9 mouse cellular contexts compared by ENCODE assay signal in genomic region chr7:144894191-144894590, GRCm38 (mm10). TPM values are rescaled to one million over a fixed set of nuclear protein-coding genes. Genes with fewer than 3 reads are reported as not detected.
A peak's percentile ranks its signal among the peaks of the same experiment; 100 is the strongest.
DNase-seq lines count a peak whose midpoint lies in the region; ATAC-seq and TF ChIP-seq lines count a peak whose summit lies in the region.
"Had no signal": no experiment of that assay in that cellular context is flagged by ENCODE, and none has a peak within 500 bp of the region (broad histone marks: within the 10 kb centered on the region; RNA-seq: fewer than 3 reads in every experiment).

No protein-coding gene starts in this region.

- no peak overlapping the region for H3K27ac ChIP-seq in heart, embryonic 10.5 days
- H3K27ac ChIP-seq in heart, embryonic 12.5 days (ENCODE audit: poor library complexity, severe bottlenecking), result no peak overlapping the region
- H3K27ac ChIP-seq in testis, adult 2 months (ENCODE audit: control insufficient read depth, insufficient read depth, low read depth, low read length), result no peak overlapping the region
- H3K27ac ChIP-seq in forebrain, embryonic 11.5 days (ENCODE audit: low read depth, low read length), result no peak overlapping the region
- no peak overlapping the region for H3K27ac ChIP-seq in liver, postnatal 0 days (ENCODE audit: low read depth)

- peak overlapping the region; percentile 64; the same call in 1 of the 2 replicates for H3K4me3 ChIP-seq in heart, embryonic 10.5 days
- H3K4me3 ChIP-seq in heart, embryonic 12.5 days, result no peak overlapping the region
- no peak overlapping the region for H3K4me3 ChIP-seq in testis, adult 2 months (ENCODE audit: control insufficient read depth, low read depth, low read length)
- no peak overlapping the region for H3K4me3 ChIP-seq in forebrain, embryonic 11.5 days (ENCODE audit: low read depth, low read length)
- H3K4me3 ChIP-seq in liver, postnatal 0 days (ENCODE audit: low read depth, low read length), result no peak overlapping the region

- no peak overlapping the region for H3K4me2 ChIP-seq in heart, embryonic 12.5 days
- H3K4me2 ChIP-seq in forebrain, embryonic 11.5 days (ENCODE audit: low read depth, low read length, severe bottlenecking), result no peak overlapping the region; the same call in 1 of the 2 replicates
- no peak overlapping the region for H3K4me2 ChIP-seq in liver, postnatal 0 days (ENCODE audit: low read depth, low read length)

- H3K36me3 ChIP-seq in heart, embryonic 10.5 days, result no peaks in the 10 kb centered on the region
- no peaks in the 10 kb centered on the region for H3K36me3 ChIP-seq in heart, embryonic 12.5 days
- H3K36me3 ChIP-seq in testis, adult 2 months (ENCODE audit: control insufficient read depth, insufficient read depth, low read length), result no peaks in the 10 kb centered on the region
- H3K36me3 ChIP-seq in forebrain, embryonic 11.5 days (ENCODE audit: control insufficient read depth, insufficient read depth, low read length), result no peaks in the 10 kb centered on the region
- H3K36me3 ChIP-seq in liver, postnatal 0 days (replicated peaks; ENCODE audit: insufficient read depth, low read length), result no peaks in the 10 kb centered on the region

- WGBS in heart, embryonic 10.5 days, result 3% methylated on average over 5 of the region's 5 CpGs
- 4% methylated on average over 5 of the region's 5 CpGs for WGBS in heart, embryonic 12.5 days
- 2% methylated on average over 5 of the region's 5 CpGs for WGBS in forebrain, embryonic 11.5 days
- WGBS in liver, postnatal 0 days (ENCODE audit: insufficient replicate concordance), result 6% methylated on average over 5 of the region's 5 CpGs

- TF ChIP-seq POLR2A in testis, adult 2 months (IDR thresholded peaks at IDR 0.05; ENCODE audit: control insufficient read depth, low read depth, low read length), result no peak

- no peaks in the 10 kb centered on the region for H3K9me3 ChIP-seq in heart, embryonic 10.5 days
- peaks cover 3% of the 10 kb centered on the region; the same call in 1 of the 2 replicates for H3K9me3 ChIP-seq in heart, embryonic 12.5 days (replicated peaks)
- no peaks in the 10 kb centered on the region for H3K9me3 ChIP-seq in forebrain, embryonic 11.5 days (ENCODE audit: control insufficient read depth, low read length)
- no peaks in the 10 kb centered on the region for H3K9me3 ChIP-seq in liver, postnatal 0 days (ENCODE audit: low read length)

- ATAC-seq in heart, embryonic 12.5 days (ENCODE audit: insufficient number of reproducible peaks, low FRiP score), result no peak
- ATAC-seq in forebrain, embryonic 11.5 days (replicated peaks; ENCODE audit: low FRiP score), result no peak
- ATAC-seq in liver, postnatal 0 days, result no peak

- H3K9ac ChIP-seq in heart, embryonic 12.5 days, result no peak overlapping the region
- H3K9ac ChIP-seq in forebrain, embryonic 11.5 days (ENCODE audit: low read length), result no peak overlapping the region; the same call in 1 of the 2 replicates
- no peak overlapping the region for H3K9ac ChIP-seq in liver, postnatal 0 days (replicated peaks)

- H3K27me3 ChIP-seq in heart, embryonic 10.5 days (ENCODE audit: insufficient read depth, poor library complexity, severe bottlenecking), result peaks cover 88% of the 10 kb centered on the region
- H3K27me3 ChIP-seq in heart, embryonic 12.5 days (replicated peaks), result peaks cover 69% of the 10 kb centered on the region
- H3K27me3 ChIP-seq in testis, adult 2 months (ENCODE audit: control insufficient read depth, insufficient read depth, low read length), result peaks cover 8% of the 10 kb centered on the region
- peaks cover 23% of the 10 kb centered on the region for H3K27me3 ChIP-seq in forebrain, embryonic 11.5 days (ENCODE audit: control insufficient read depth, insufficient read depth, low read length)
- H3K27me3 ChIP-seq in liver, postnatal 0 days (ENCODE audit: insufficient read depth, low read length), result peaks cover 54% of the 10 kb centered on the region

- 0 out of 2 replicates have a peak, but pooled peaks have one; percentile 7 for TF ChIP-seq CTCF in testis, adult 2 months (IDR thresholded peaks at IDR 0.05; ENCODE audit: control insufficient read depth, insufficient read depth, insufficient replicate concordance, low read depth, low read length)
- peak; percentile 47 for TF ChIP-seq CTCF in liver, postnatal 0 days (IDR thresholded peaks at IDR 0.05; ENCODE audit: low read depth)

- no peak for TF ChIP-seq EP300 in liver, postnatal 0 days (IDR thresholded peaks at IDR 0.05; ENCODE audit: low read depth)

- H3K4me1 ChIP-seq in heart, embryonic 10.5 days, result peaks cover 24% of the 10 kb centered on the region
- peaks cover 22% of the 10 kb centered on the region for H3K4me1 ChIP-seq in heart, embryonic 12.5 days (replicated peaks)
- peaks cover 22% of the 10 kb centered on the region for H3K4me1 ChIP-seq in testis, adult 2 months (ENCODE audit: control insufficient read depth, insufficient read depth, low read length)
- peaks cover 19% of the 10 kb centered on the region; the same call in 1 of the 2 replicates for H3K4me1 ChIP-seq in forebrain, embryonic 11.5 days (replicated peaks; ENCODE audit: control insufficient read depth, insufficient read depth, low read length)
- H3K4me1 ChIP-seq in liver, postnatal 0 days (ENCODE audit: insufficient read depth), result peaks cover 10% of the 10 kb centered on the region

- DNase-seq in heart, embryonic 10.5 days (ENCODE audit: low spot score), result no peak
- DNase-seq in testis, postnatal 14 days (ENCODE audit: low spot score), result no peak
- peak; percentile 74 for DNase-seq in forebrain, embryonic 11.5 days (ENCODE audit: low spot score)
- peak; percentile 35 for DNase-seq in liver, postnatal 0 days
- no peak for DNase-seq in frontal cortex, postnatal 25 days (ENCODE audit: low spot score in 2 of 2)
- no peak for DNase-seq in thymus, postnatal 0 days (ENCODE audit: low spot score)

RNA-seq across cellular contexts. Expression of gene Fgf15, which starts 2.1 kb away (rescaled TPM):
- 0.41 and 1.5 TPM in 2 replicates for polyA plus RNA-seq in heart, embryonic 10.5 days (2016; fragmentation: Nextera tagmentation; extraction: Ambion mirVana)
- polyA plus RNA-seq in heart, embryonic 12.5 days (2016; fragmentation: Nextera tagmentation; extraction: Ambion mirVana), result 0.10 TPM in 1 of 2 replicates, not detected in the other
- polyA plus RNA-seq in testis, adult 2 months (2012; rRNA removed), result not detected in 2 replicates
- 92.1 and 92.3 TPM in 2 replicates for polyA plus RNA-seq in forebrain, embryonic 11.5 days (2014; fragmentation: Nextera tagmentation; extraction: Ambion mirVana)
- not detected in 2 replicates for polyA plus RNA-seq in liver, postnatal 0 days (2015; fragmentation: Nextera tagmentation; extraction: Ambion mirVana)
- polyA plus RNA-seq in thymus, postnatal 0 days (2015; fragmentation: Nextera tagmentation; extraction: Ambion mirVana), result 0.36 and 0.56 TPM in 2 replicates

RNA-seq across cellular contexts. Expression of gene LTO1, which starts 20.7 kb away (rescaled TPM):
- polyA plus RNA-seq in heart, embryonic 10.5 days (2016; fragmentation: Nextera tagmentation; extraction: Ambion mirVana), result 23.3 and 26.0 TPM in 2 replicates
- polyA plus RNA-seq in heart, embryonic 12.5 days (2016; fragmentation: Nextera tagmentation; extraction: Ambion mirVana), result 20.1 and 21.4 TPM in 2 replicates
- polyA plus RNA-seq in testis, adult 2 months (2012; rRNA removed), result 26.2 and 32.7 TPM in 2 replicates
- polyA plus RNA-seq in forebrain, embryonic 11.5 days (2014; fragmentation: Nextera tagmentation; extraction: Ambion mirVana), result 29.2 and 31.1 TPM in 2 replicates
- polyA plus RNA-seq in liver, postnatal 0 days (2015; fragmentation: Nextera tagmentation; extraction: Ambion mirVana), result 6.3 and 7.0 TPM in 2 replicates
- 25.4 and 26.4 TPM in 2 replicates for polyA plus RNA-seq in thymus, postnatal 0 days (2015; fragmentation: Nextera tagmentation; extraction: Ambion mirVana)

RNA-seq across cellular contexts. Expression of gene Ccnd1, which starts 45.5 kb away (rescaled TPM):
- 92.1 and 96.5 TPM in 2 replicates for polyA plus RNA-seq in heart, embryonic 10.5 days (2016; fragmentation: Nextera tagmentation; extraction: Ambion mirVana)
- polyA plus RNA-seq in heart, embryonic 12.5 days (2016; fragmentation: Nextera tagmentation; extraction: Ambion mirVana), result 81.2 and 89.9 TPM in 2 replicates
- 4.2 and 6.8 TPM in 2 replicates for polyA plus RNA-seq in testis, adult 2 months (2012; rRNA removed)
- polyA plus RNA-seq in forebrain, embryonic 11.5 days (2014; fragmentation: Nextera tagmentation; extraction: Ambion mirVana), result 238 and 268 TPM in 2 replicates
- 10.1 TPM in 2 replicates for polyA plus RNA-seq in liver, postnatal 0 days (2015; fragmentation: Nextera tagmentation; extraction: Ambion mirVana)
- 7.4 and 10.0 TPM in 2 replicates for polyA plus RNA-seq in thymus, postnatal 0 days (2015; fragmentation: Nextera tagmentation; extraction: Ambion mirVana)

RNA-seq across cellular contexts. Expression of gene Fgf4, which starts 47.0 kb away (rescaled TPM):
- polyA plus RNA-seq in heart, embryonic 10.5 days (2016; fragmentation: Nextera tagmentation; extraction: Ambion mirVana), result 0.34 TPM in 1 of 2 replicates, not detected in the other
- not detected in 2 replicates for polyA plus RNA-seq in heart, embryonic 12.5 days (2016; fragmentation: Nextera tagmentation; extraction: Ambion mirVana)
- polyA plus RNA-seq in testis, adult 2 months (2012; rRNA removed), result not detected in 2 replicates
- polyA plus RNA-seq in forebrain, embryonic 11.5 days (2014; fragmentation: Nextera tagmentation; extraction: Ambion mirVana), result not detected in 2 replicates
- not detected in 2 replicates for polyA plus RNA-seq in liver, postnatal 0 days (2015; fragmentation: Nextera tagmentation; extraction: Ambion mirVana)
- polyA plus RNA-seq in thymus, postnatal 0 days (2015; fragmentation: Nextera tagmentation; extraction: Ambion mirVana), result 0.04 and 0.27 TPM in 2 replicates
- polyA plus RNA-seq: neural tube, embryonic 14.5 days had no signal

RNA-seq across cellular contexts. Expression of gene Fgf3, which starts 56.3 kb away (rescaled TPM):
- 0.07 and 0.88 TPM in 2 replicates for polyA plus RNA-seq in heart, embryonic 10.5 days (2016; fragmentation: Nextera tagmentation; extraction: Ambion mirVana)
- 0.13 and 0.20 TPM in 2 replicates for polyA plus RNA-seq in heart, embryonic 12.5 days (2016; fragmentation: Nextera tagmentation; extraction: Ambion mirVana)
- polyA plus RNA-seq in testis, adult 2 months (2012; rRNA removed), result 0.10 TPM in 1 of 2 replicates, not detected in the other
- 1.9 and 2.8 TPM in 2 replicates for polyA plus RNA-seq in forebrain, embryonic 11.5 days (2014; fragmentation: Nextera tagmentation; extraction: Ambion mirVana)
- polyA plus RNA-seq in liver, postnatal 0 days (2015; fragmentation: Nextera tagmentation; extraction: Ambion mirVana), result not detected in 2 replicates
- polyA plus RNA-seq in thymus, postnatal 0 days (2015; fragmentation: Nextera tagmentation; extraction: Ambion mirVana), result 0.88 and 1.1 TPM in 2 replicates

Comparison
In these comparisons a context has a peak if more than half of its experiments do, and no peak if none do; other contexts are left out.
1. DNase-seq: peak in forebrain, embryonic 11.5 days (single experiment) and liver, postnatal 0 days (single experiment); none in heart, embryonic 10.5 days (single experiment), testis, postnatal 14 days (single experiment), frontal cortex, postnatal 25 days (0 of 2) and thymus, postnatal 0 days (single experiment).
2. RNA of gene Fgf15, which starts 2.1 kb away (polyA plus RNA-seq): 92.1 to 92.3 TPM in forebrain, embryonic 11.5 days; 0.41 to 1.5 TPM in heart, embryonic 10.5 days, 0.36 to 0.56 TPM in thymus, postnatal 0 days, 0.10 TPM in heart, embryonic 12.5 days, not detected in liver, postnatal 0 days and not detected in testis, adult 2 months; every median in the first group is over 10 times any median in the second.